Mouse (Mus musculus) hindbrain, embryonic 14.5 days (tissue): Measurements from ENCODE around the gene Pdzk1. TPM values are rescaled to one million over a fixed set of nuclear protein-coding genes. Genes with fewer than 3 reads are reported as not detected.

ENCODE experiments used
- ATAC-seq: fragments of 200-750 bp; cut with Nextera tagmentation; 2 replicates; pipeline ENCODE4 v1.8.0; 2017; ENCODE audit warnings: moderate number of reproducible peaks, mild to moderate bottlenecking, moderate TSS enrichment, moderate library complexity; ENCODE audit not compliant: low FRiP score
- DNase-seq: peaks from one replicate; pipeline ENCODE4 v3.0.0-alpha.2; 2015; ENCODE audit warnings: low spot score
- H3K27ac ChIP-seq: fragments of 300-500 bp; sonication (generic); 2 replicates; pipeline ENCODE4 v1.5.1; 2014; ENCODE audit warnings: mild to moderate bottlenecking, moderate library complexity
- H3K27me3 ChIP-seq: fragments of 300-500 bp; sonication (generic); 2 replicates; pipeline ENCODE4 v1.6.1; 2014; ENCODE audit warnings: mild to moderate bottlenecking, low read length, mixed read lengths; ENCODE audit not compliant: control insufficient read depth, insufficient read depth
- H3K36me3 ChIP-seq: fragments of 300-500 bp; sonication (generic); replicated peaks from 2 replicates; pipeline ENCODE4 v1.6.1; 2014; ENCODE audit not compliant: control insufficient read depth, insufficient read depth
- H3K4me1 ChIP-seq: fragments of 300-500 bp; sonication (generic); replicated peaks from 2 replicates; pipeline ENCODE4 v1.6.1; 2014; ENCODE audit warnings: antibody characterized with exemption, low read length, mixed read lengths; ENCODE audit not compliant: control insufficient read depth, insufficient read depth
- H3K4me2 ChIP-seq: fragments of 300-500 bp; sonication (generic); replicated peaks from 2 replicates; pipeline ENCODE4 v1.6.1; 2014; ENCODE audit warnings: mild to moderate bottlenecking, moderate library complexity
- H3K4me3 ChIP-seq: fragments of 300-500 bp; sonication (generic); replicated peaks from 2 replicates; pipeline ENCODE4 v1.5.1; 2014; ENCODE audit warnings: mild to moderate bottlenecking, low read length
- H3K9ac ChIP-seq: fragments of 300-500 bp; sonication (generic); 2 replicates; pipeline ENCODE4 v1.6.1; 2014
- H3K9me3 ChIP-seq: fragments of 300-500 bp; sonication (generic); 2 replicates; pipeline ENCODE4 v1.6.1; 2016; ENCODE audit warnings: low read length; ENCODE audit not compliant: control insufficient read depth
- WGBS: fragments of 180-500 bp; shearing (Covaris S2); extraction: QIAGEN DNeasy Blood & Tissue Kit; methylation state at CpG from one replicate; pipeline ENCODE4 v1.1.7; 2014; 5-methylcytosine and 5-hydroxymethylcytosine counted together
- polyA plus RNA-seq: library from polyadenylated mRNA; unstranded; fragments of >200 nt; fragmentation: Nextera tagmentation; extraction: Ambion mirVana; gene quantifications from 2 replicates; pipeline ENCODE4 v1.2.1, GENCODE M21; 2014

The Pdzk1 gene
- polyA plus RNA-seq, 1 experiment from 2014 or later: 0.16 TPM

DNA sequence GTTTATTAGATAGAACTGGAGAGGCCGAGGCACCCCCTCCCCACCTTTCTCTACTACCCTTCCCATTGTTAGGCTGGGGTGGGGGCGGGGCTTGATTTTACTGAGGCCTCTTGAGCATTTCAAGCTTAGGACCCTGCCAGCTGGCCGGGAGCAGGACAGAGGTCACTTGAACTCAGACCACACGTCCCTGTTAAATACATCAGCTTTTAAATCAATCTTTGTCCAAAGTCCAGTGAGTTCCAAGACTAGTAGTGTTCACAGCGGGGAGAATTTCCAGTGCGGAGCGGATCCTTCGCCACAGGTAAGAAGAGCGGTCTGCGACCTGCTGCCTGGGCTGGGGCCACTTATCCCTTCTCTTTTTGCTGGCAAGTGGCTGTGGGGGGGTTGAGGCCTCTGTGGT is 772 bp downstream of the Pdzk1 start:
- Histone ChIP-seq H3K9ac (no peak overlapping the region), H3K4me1 (no peaks in the 10 kb centered on the region), H3K4me3 (no peak overlapping the region), H3K9me3 (no peaks in the 10 kb centered on the region), H3K27me3 (no peaks in the 10 kb centered on the region), H3K36me3 (no peaks in the 10 kb centered on the region), H3K4me2 (no peak overlapping the region), H3K27ac (no peak overlapping the region)
- DNase-seq: no peak
- whole genome bisulfite sequencing: 79% methylated on average over 10 of the region's 10 CpGs
- ATAC-seq: no peak

- no peaks in the 10 kb centered on the region for H3K36me3 ChIP-seq
- DNase-seq: no peak
- no peaks in the 10 kb centered on the region for H3K4me1 ChIP-seq
- no peaks in the 10 kb centered on the region for H3K27me3 ChIP-seq
- no peak for ATAC-seq
- no peak overlapping the region for H3K9ac ChIP-seq
- no peak overlapping the region for H3K4me2 ChIP-seq
- no peak overlapping the region for H3K27ac ChIP-seq
- no peaks in the 10 kb centered on the region for H3K9me3 ChIP-seq
- 15% methylated on average over 5 of the region's 5 CpGs for WGBS
- H3K4me3 ChIP-seq: no peak overlapping the region
Measured at GRCm38 (mm10) chr3:96832930-96833329, 3.8 kb downstream of the Pdzk1 start.

DNA sequence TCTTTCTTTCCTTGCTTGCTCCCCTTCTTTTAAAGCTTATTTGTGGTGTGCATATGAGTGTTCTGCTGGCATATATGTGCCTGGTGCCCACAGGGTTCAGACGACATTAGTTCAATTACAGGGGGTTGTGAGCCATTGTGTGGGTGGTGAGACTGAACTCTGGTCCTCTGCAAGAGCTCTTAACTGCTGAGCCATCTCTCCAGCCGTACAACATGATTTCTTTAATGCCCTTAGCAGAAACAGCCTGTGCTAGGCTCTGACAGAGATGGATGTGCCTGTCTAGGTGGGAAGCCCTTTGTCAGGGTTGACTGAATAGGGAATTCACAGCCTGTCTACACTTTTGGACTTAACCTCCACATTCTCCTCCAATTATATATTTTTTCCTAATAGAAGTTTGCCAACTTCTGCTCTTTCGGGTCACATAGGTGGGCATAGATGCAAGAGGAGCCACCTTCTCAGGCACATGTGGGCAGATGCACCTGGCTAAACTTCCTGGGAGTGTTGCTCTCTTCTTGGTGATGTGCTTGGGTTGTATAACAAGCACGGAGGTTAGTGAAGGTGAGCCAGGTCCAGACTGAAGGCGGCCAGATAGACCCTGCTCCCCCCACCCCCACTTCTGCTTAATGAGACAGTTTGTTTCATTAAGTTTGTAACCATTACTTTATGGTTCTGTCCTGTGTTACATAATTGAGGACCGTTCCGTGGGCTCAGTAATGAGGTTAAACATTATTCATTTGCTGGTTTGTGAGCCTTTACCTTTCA is 5.7 kb downstream of the Pdzk1 start:
- Histone ChIP-seq H3K27ac (no peak overlapping the region), H3K9ac (no peak overlapping the region), H3K36me3 (no peaks in the 10 kb centered on the region), H3K4me1 (no peaks in the 10 kb centered on the region), H3K4me2 (no peak overlapping the region), H3K4me3 (no peak overlapping the region), H3K27me3 (no peaks in the 10 kb centered on the region), H3K9me3 (no peaks in the 10 kb centered on the region)
- no peak for ATAC-seq
- DNase-seq: no peak
- WGBS: 74% methylated on average over 7 of the region's 7 CpGs

GRCm38 (mm10) chr3:96836414-96836813 is 7.3 kb downstream of the Pdzk1 start:
- no peaks in the 10 kb centered on the region for H3K36me3 ChIP-seq
- ATAC-seq (no peak), DNase-seq (no peak)
- no peaks in the 10 kb centered on the region for H3K9me3 ChIP-seq
- no peak overlapping the region for H3K27ac ChIP-seq
- WGBS: 70% methylated on average over 2 of the region's 2 CpGs
- H3K4me2 ChIP-seq: no peak overlapping the region
- H3K4me1 ChIP-seq: no peaks in the 10 kb centered on the region
- no peak overlapping the region for H3K9ac ChIP-seq
- no peak overlapping the region for H3K4me3 ChIP-seq
- H3K27me3 ChIP-seq: no peaks in the 10 kb centered on the region

GRCm38 (mm10) chr3:96838996-96839645 is 10.0 kb downstream of the Pdzk1 start:
- Histone ChIP-seq H3K27me3 (no peaks in the 10 kb centered on the region), H3K4me3 (no peak overlapping the region), H3K9ac (no peak overlapping the region), H3K9me3 (no peaks in the 10 kb centered on the region), H3K36me3 (no peaks in the 10 kb centered on the region), H3K27ac (no peak overlapping the region), H3K4me1 (no peaks in the 10 kb centered on the region), H3K4me2 (no peak overlapping the region)
- ATAC-seq (no peak), DNase-seq (no peak)
- 85% methylated on average over 7 of the region's 7 CpGs for WGBS

GRCm38 (mm10) chr3:96845191-96845590 is 16.1 kb downstream of the Pdzk1 start:
- WGBS: 93% methylated on average over 6 of the region's 6 CpGs

GRCm38 (mm10) chr3:96845806-96846205 is 16.7 kb downstream of the Pdzk1 start:
- no peak overlapping the region for H3K4me3 ChIP-seq
- no peak for ATAC-seq
- no peak overlapping the region for H3K4me2 ChIP-seq
- no peak overlapping the region for H3K9ac ChIP-seq
- no peaks in the 10 kb centered on the region for H3K36me3 ChIP-seq
- no peaks in the 10 kb centered on the region for H3K27me3 ChIP-seq
- DNase-seq: no peak
- no peak overlapping the region for H3K27ac ChIP-seq
- H3K4me1 ChIP-seq: no peaks in the 10 kb centered on the region
- WGBS: 91% methylated on average over 9 of the region's 9 CpGs
- H3K9me3 ChIP-seq: no peaks in the 10 kb centered on the region

More at GRCm38 (mm10) chr3:96845191-96845590, 16.1 kb downstream of the Pdzk1 start:
- no peaks in the 10 kb centered on the region for H3K4me1 ChIP-seq
- no peaks in the 10 kb centered on the region for H3K9me3 ChIP-seq
- H3K27ac ChIP-seq: no peak overlapping the region
- no peak overlapping the region for H3K4me3 ChIP-seq
- no peaks in the 10 kb centered on the region for H3K27me3 ChIP-seq
- H3K36me3 ChIP-seq: no peaks in the 10 kb centered on the region
- DNase-seq (no peak), ATAC-seq (no peak)
- no peak overlapping the region for H3K4me2 ChIP-seq
- H3K9ac ChIP-seq: no peak overlapping the region

- Histone ChIP-seq H3K4me2 (no peak overlapping the region), H3K4me3 (no peak overlapping the region), H3K9me3 (no peaks in the 10 kb centered on the region), H3K4me1 (no peaks in the 10 kb centered on the region), H3K27me3 (no peaks in the 10 kb centered on the region), H3K9ac (no peak overlapping the region), H3K36me3 (no peaks in the 10 kb centered on the region), H3K27ac (no peak overlapping the region)
- ATAC-seq: no peak
- no peak for DNase-seq
- WGBS: 90% methylated on average over 12 of the region's 12 CpGs
Measured at GRCm38 (mm10) chr3:96846985-96847384, 17.9 kb downstream of the Pdzk1 start.

DNA sequence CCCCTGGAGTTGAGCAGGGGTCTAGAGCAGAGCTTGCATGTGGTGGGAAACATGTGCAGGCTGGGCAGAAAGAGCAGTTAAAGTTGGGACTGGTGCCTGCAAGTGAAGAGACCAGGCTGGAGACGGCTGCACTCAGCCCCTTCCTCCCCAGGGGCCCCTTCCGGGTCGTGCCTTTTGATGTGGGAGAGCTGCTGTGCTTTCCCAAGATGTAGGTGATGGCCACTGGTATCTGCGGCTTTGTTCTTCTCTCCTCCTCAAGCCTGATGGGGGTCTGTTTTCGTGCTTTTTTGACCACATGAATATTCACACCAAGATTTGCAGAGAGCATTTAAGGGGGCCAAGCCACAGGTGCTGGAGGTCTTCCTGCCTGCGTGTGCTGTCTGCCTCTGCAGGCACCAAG is 18.6 kb downstream of the Pdzk1 start:
- WGBS: 53% methylated on average over 6 of the region's 6 CpGs
- H3K4me2 ChIP-seq: no peak overlapping the region
- DNase-seq (no peak), ATAC-seq (no peak)
- no peaks in the 10 kb centered on the region for H3K9me3 ChIP-seq
- H3K36me3 ChIP-seq: no peaks in the 10 kb centered on the region
- no peak overlapping the region for H3K27ac ChIP-seq
- no peaks in the 10 kb centered on the region for H3K27me3 ChIP-seq
- no peak overlapping the region for H3K9ac ChIP-seq
- H3K4me1 ChIP-seq: no peaks in the 10 kb centered on the region
- no peak overlapping the region for H3K4me3 ChIP-seq
